Mouse (Mus musculus) hindbrain, embryonic 14.5 days (tissue): ENCODE data around the gene Armc7. TPM values are rescaled to one million over a fixed set of nuclear protein-coding genes. Genes with fewer than 3 reads are reported as not detected.

Source experiments
- microRNA-seq: library from miRNA; unstranded; fragments of <30 nt; microRNA quantifications from one replicate; pipeline ENCODE4, GENCODE M21; 2016
- polyA plus RNA-seq: library from polyadenylated mRNA; unstranded; fragments of >200 nt; fragmentation: Nextera tagmentation; extraction: Ambion mirVana; gene quantifications from 2 replicates; pipeline ENCODE4 v1.2.1, GENCODE M21; 2014

Armc7 gene
- polyA plus RNA-seq, 1 experiment from 2014 or later: 14.2 TPM

Small RNA genes lying within 50 kb of the gene (microRNA-seq; reads per million reads assigned to microRNA genes)
- gene Mir3968: not detected

Other genes with a start within 250 kb of the Armc7 start
- 0.33 and 0.35 TPM in 2 replicates for gene Grin2c, start 208.4 kb upstream of the Armc7 start, polyA plus RNA-seq
- gene Fdxr, start 198.6 kb upstream of the Armc7 start, polyA plus RNA-seq: 15.2 TPM in 2 replicates
- 1.4 and 1.5 TPM in 2 replicates for gene Fads6, start 178.0 kb upstream of the Armc7 start, polyA plus RNA-seq
- gene Otop2, start 168.5 kb upstream of the Armc7 start, polyA plus RNA-seq: 0.08 and 0.14 TPM in 2 replicates
- 0.15 TPM in 1 of 2 replicates, not detected in the other for gene Ush1g, start 153.6 kb upstream of the Armc7 start, polyA plus RNA-seq
- 1.8 and 1.9 TPM in 2 replicates for gene Otop3, start 140.9 kb upstream of the Armc7 start, polyA plus RNA-seq
- gene Hid1, start 107.9 kb upstream of the Armc7 start, polyA plus RNA-seq: 44.5 and 50.2 TPM in 2 replicates
- 25.7 and 28.5 TPM in 2 replicates for gene Cdr2l, start 93.8 kb upstream of the Armc7 start, polyA plus RNA-seq
- gene Mrpl58, start 71.9 kb upstream of the Armc7 start, polyA plus RNA-seq: 196 and 222 TPM in 2 replicates
- gene Atp5h, start 55.7 kb upstream of the Armc7 start, polyA plus RNA-seq: 897 and 1,000 TPM in 2 replicates
- gene Kctd2, start 55.5 kb upstream of the Armc7 start, polyA plus RNA-seq: 31.3 and 32.3 TPM in 2 replicates
- gene Trim80, start 35.1 kb upstream of the Armc7 start, polyA plus RNA-seq: not detected in 2 replicates
- gene Slc16a5, start 13.2 kb upstream of the Armc7 start, polyA plus RNA-seq: 0.18 TPM in 1 of 2 replicates, not detected in the other
- 85.3 and 98.0 TPM in 2 replicates for gene Nt5c, start 16.2 kb downstream of the Armc7 start, polyA plus RNA-seq
- 1,350 and 1,384 TPM in 2 replicates for gene Jpt1, start 38.7 kb downstream of the Armc7 start, polyA plus RNA-seq
- 968 and 989 TPM in 2 replicates for gene Sumo2, start 60.6 kb downstream of the Armc7 start, polyA plus RNA-seq
- gene Nup85, start 88.8 kb downstream of the Armc7 start, polyA plus RNA-seq: 95.2 and 99.8 TPM in 2 replicates
- 72.5 and 74.1 TPM in 2 replicates for gene Mrps7, start 128.3 kb downstream of the Armc7 start, polyA plus RNA-seq
- gene Gga3, start 128.4 kb downstream of the Armc7 start, polyA plus RNA-seq: 34.1 and 39.4 TPM in 2 replicates
- 11.3 and 13.5 TPM in 2 replicates for gene Mif4gd, start 137.3 kb downstream of the Armc7 start, polyA plus RNA-seq
- gene Slc25a19, start 152.6 kb downstream of the Armc7 start, polyA plus RNA-seq: 37.8 and 42.3 TPM in 2 replicates
- gene Grb2, start 232.9 kb downstream of the Armc7 start, polyA plus RNA-seq: 121 and 139 TPM in 2 replicates